10 mouse cellular contexts compared by ENCODE assay signal in genomic region chr9:43729450-43730266, GRCm38 (mm10). TPM values are rescaled to one million over a fixed set of nuclear protein-coding genes. Genes with fewer than 3 reads are reported as not detected.
DNase-seq lines count a peak whose midpoint lies in the region; ATAC-seq and TF ChIP-seq lines count a peak whose summit lies in the region.
"Had no signal": no experiment of that assay in that cellular context is flagged by ENCODE, and none has a peak within 500 bp of the region (broad histone marks: within the 10 kb centered on the region; RNA-seq: fewer than 3 reads in every experiment).

No protein-coding gene starts in this region.

- WGBS in forebrain, embryonic 16.5 days = 14% methylated on average over 10 of the region's 10 CpGs
- 16% methylated on average over 10 of the region's 10 CpGs for WGBS in lung, postnatal 0 days

- H3K4me3 ChIP-seq in E14TG2a.4 (replicated peaks; ENCODE audit: low read length) = peak overlapping the region; percentile 39
- no peak overlapping the region for H3K4me3 ChIP-seq in forebrain, embryonic 16.5 days (replicated peaks; ENCODE audit: low read length)
- H3K4me3 ChIP-seq in lung, postnatal 0 days (ENCODE audit: low read depth, low read length) = no peak overlapping the region
- H3K4me3 ChIP-seq: embryonic facial prominence, embryonic 13.5 days had no signal

- H3K4me2 ChIP-seq in forebrain, embryonic 16.5 days (ENCODE audit: low read length) = no peak overlapping the region
- H3K4me2 ChIP-seq in lung, postnatal 0 days (replicated peaks; ENCODE audit: low read depth, low read length) = 0 out of 2 replicates have a peak overlapping the region, but pooled peaks have one; percentile 17
- H3K4me2 ChIP-seq: embryonic facial prominence, embryonic 13.5 days had no signal

- no peaks in the 10 kb centered on the region for H3K9me3 ChIP-seq in E14TG2a.4 (ENCODE audit: low read length)
- no peaks in the 10 kb centered on the region for H3K9me3 ChIP-seq in forebrain, embryonic 16.5 days (ENCODE audit: control insufficient read depth, low read length)
- no peaks in the 10 kb centered on the region for H3K9me3 ChIP-seq in lung, postnatal 0 days (ENCODE audit: low read length)
- H3K9me3 ChIP-seq: embryonic facial prominence, embryonic 13.5 days had no signal

- peak; percentile 83 for TF ChIP-seq EP300 in lung, postnatal 0 days (IDR thresholded peaks at IDR 0.05)

- intact Hi-C loops in heart, postnatal 10 days (cut with DNase I) = no loop called here

- no peak for TF ChIP-seq CTCF in E14TG2a.4 (conservative IDR thresholded peaks at IDR 0.05; ENCODE audit: low read length)
- TF ChIP-seq CTCF in lung, postnatal 0 days (IDR thresholded peaks at IDR 0.05) = no peak

- no peak overlapping the region for H3K27ac ChIP-seq in forebrain, embryonic 16.5 days (ENCODE audit: low read length)
- H3K27ac ChIP-seq in lung, postnatal 0 days (ENCODE audit: low read length) = no peak overlapping the region
- H3K27ac ChIP-seq: embryonic facial prominence, embryonic 13.5 days; liver, embryonic 14.5 days had no signal

- H3K9ac ChIP-seq in forebrain, embryonic 16.5 days (replicated peaks; ENCODE audit: low read depth, low read length) = 0 out of 2 replicates have a peak overlapping the region, but pooled peaks have one; percentile 17
- no peak overlapping the region for H3K9ac ChIP-seq in lung, postnatal 0 days (replicated peaks; ENCODE audit: low read depth)
- H3K9ac ChIP-seq: embryonic facial prominence, embryonic 13.5 days; liver, embryonic 14.5 days had no signal

- no peak for ATAC-seq in forebrain, embryonic 16.5 days
- peak; percentile 87 for ATAC-seq in lung, postnatal 0 days

- peaks cover 82% of the 10 kb centered on the region for H3K4me1 ChIP-seq in E14TG2a.4 (replicated peaks; ENCODE audit: low read depth, low read length)
- peaks cover 16% of the 10 kb centered on the region for H3K4me1 ChIP-seq in forebrain, embryonic 16.5 days (replicated peaks; ENCODE audit: control insufficient read depth, insufficient read depth, low read length)
- peaks cover 6% of the 10 kb centered on the region; the same call in 1 of the 2 replicates for H3K4me1 ChIP-seq in lung, postnatal 0 days (ENCODE audit: insufficient read depth, low read depth, low read length)

- no peaks in the 10 kb centered on the region for H3K36me3 ChIP-seq in E14TG2a.4 (ENCODE audit: insufficient read depth, low read length)
- H3K36me3 ChIP-seq in forebrain, embryonic 16.5 days (ENCODE audit: control insufficient read depth, insufficient read depth) = no peaks in the 10 kb centered on the region
- H3K36me3 ChIP-seq in lung, postnatal 0 days (ENCODE audit: insufficient read depth, low read length) = no peaks in the 10 kb centered on the region
- H3K36me3 ChIP-seq: embryonic facial prominence, embryonic 13.5 days had no signal

- H3K27me3 ChIP-seq in E14TG2a.4 (ENCODE audit: insufficient read depth, low read length) = peaks cover 34% of the 10 kb centered on the region
- H3K27me3 ChIP-seq in forebrain, embryonic 16.5 days (replicated peaks; ENCODE audit: control insufficient read depth, insufficient read depth, low read length) = no peaks in the 10 kb centered on the region
- H3K27me3 ChIP-seq in lung, postnatal 0 days (replicated peaks; ENCODE audit: insufficient read depth, low read length) = no peaks in the 10 kb centered on the region

- DNase-seq in heart, postnatal 10 days = peak; percentile 17 to 18
- DNase-seq in heart, adult 9 months (ENCODE audit: low spot score in 2 of 2) = no peak
- peak; percentile 74 for DNase-seq in lung, postnatal 0 days (ENCODE audit: low spot score)
- no peak for DNase-seq in right cerebral cortex, postnatal 10 days (ENCODE audit: low spot score in 2 of 2)
- no peak for DNase-seq in thymus, postnatal 4 days
- DNase-seq in adrenal gland, adult 2 months = no peak

RNA-seq across cellular contexts. Expression of gene Nectin1, which starts 14.1 kb away (rescaled TPM):
- total RNA-seq in heart, postnatal 10 days (2021) = 1 to 10 TPM; 7.0 to 9.5 TPM
- polyA plus RNA-seq in forebrain, embryonic 16.5 days (2015; fragmentation: Nextera tagmentation; extraction: Ambion mirVana) = 8.6 and 10.1 TPM in 2 replicates
- polyA plus RNA-seq in lung, postnatal 0 days (2015; fragmentation: Nextera tagmentation; extraction: Ambion mirVana) = 8.2 and 10.2 TPM in 2 replicates
- 10 to 100 TPM; 24.4 to 50.2 TPM for total RNA-seq in adrenal gland, adult 2 months (2021)
- polyA plus RNA-seq in adrenal gland, adult 2 months (2012; rRNA removed) = 27.7 and 29.3 TPM in 2 replicates

Comparison
In these comparisons a context has a peak if more than half of its experiments do, and no peak if none do; other contexts are left out.
1. DNase-seq: peak in heart, postnatal 10 days (2 of 2) and lung, postnatal 0 days (single experiment); none in heart, adult 9 months (0 of 2), right cerebral cortex, postnatal 10 days (0 of 2), thymus, postnatal 4 days (single experiment) and adrenal gland, adult 2 months (single experiment).